Mouse (Mus musculus) heart, postnatal 25 days (tissue): Measurements from ENCODE around the gene Inpp4b. TPM values are rescaled to one million over a fixed set of nuclear protein-coding genes. Genes with fewer than 3 reads are reported as not detected.

Experiments
- DNase-seq: peaks from one replicate; pipeline ENCODE4 v3.0.0; 2022; ENCODE audit warnings: low spot score
- intact Hi-C: fragments of 180-260 bp; cut with DNase I; formaldehyde crosslinking; loops from one replicate; pipeline ENCODE4 v1.15.1; 2025
- total RNA-seq, 2 experiments: library from RNA; stranded (reverse); gene quantifications; 2 replicates each; pipeline ENCODE4 v1.2.3; 2021

Inpp4b gene
- total RNA-seq, 2 experiments from 2014 or later = 74.5 to 77.8 TPM

GRCm38 (mm10) chr8:81768731-81769445, 426.5 kb downstream of the Inpp4b start:
- no peak for DNase-seq
- intact Hi-C loops = no loop called here

- intact Hi-C loops = no loop called here
- DNase-seq = no peak
Observed at GRCm38 (mm10) chr8:81770603-81771276, 428.4 kb downstream of the Inpp4b start.

DNA sequence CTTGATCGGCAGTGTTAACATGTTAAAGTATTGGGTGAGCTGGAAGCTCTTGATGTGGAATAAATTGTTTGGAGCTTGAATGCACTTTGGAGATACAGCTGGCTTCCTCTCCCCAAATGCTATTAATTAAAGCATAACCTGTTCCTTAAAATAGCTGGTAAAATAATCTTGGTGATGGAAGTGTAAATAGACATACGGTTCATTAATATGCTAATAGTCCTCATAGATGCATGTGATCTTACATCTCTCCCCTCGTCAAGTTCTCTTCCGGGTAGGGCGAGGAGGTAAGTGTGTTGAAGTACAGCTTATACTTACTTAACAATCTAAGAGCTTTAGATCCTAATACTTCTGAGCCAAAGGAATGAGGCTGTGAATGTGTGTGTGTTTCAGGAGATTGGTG, 430.5 kb downstream of the Inpp4b start:
- intact Hi-C loops = no loop called here
- no peak for DNase-seq

- DNase-seq = no peak
- intact Hi-C loops = no loop called here
Observed at GRCm38 (mm10) chr8:81773305-81773965, 431.1 kb downstream of the Inpp4b start.

DNA sequence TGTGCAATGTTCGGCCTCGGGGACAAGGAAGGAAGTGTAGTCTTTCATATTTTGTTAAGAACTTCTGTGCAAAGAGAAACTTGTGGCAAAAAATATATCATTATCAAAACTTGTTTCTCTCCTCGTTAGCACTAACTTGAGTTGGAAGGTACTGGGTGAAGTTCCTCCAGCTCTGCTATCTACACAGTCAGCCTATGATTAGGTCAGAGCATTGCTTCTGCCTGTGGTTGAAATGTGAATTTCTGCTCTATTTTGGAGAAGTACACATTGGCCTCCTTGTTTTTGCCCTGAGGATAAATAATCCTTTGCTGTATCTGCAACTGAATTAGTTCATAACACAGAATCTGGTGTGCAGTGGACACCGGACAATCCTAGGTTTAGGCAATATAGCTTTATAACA, 431.7 kb downstream of the Inpp4b start:
- no peak for DNase-seq
- intact Hi-C loops = no loop called here

DNA sequence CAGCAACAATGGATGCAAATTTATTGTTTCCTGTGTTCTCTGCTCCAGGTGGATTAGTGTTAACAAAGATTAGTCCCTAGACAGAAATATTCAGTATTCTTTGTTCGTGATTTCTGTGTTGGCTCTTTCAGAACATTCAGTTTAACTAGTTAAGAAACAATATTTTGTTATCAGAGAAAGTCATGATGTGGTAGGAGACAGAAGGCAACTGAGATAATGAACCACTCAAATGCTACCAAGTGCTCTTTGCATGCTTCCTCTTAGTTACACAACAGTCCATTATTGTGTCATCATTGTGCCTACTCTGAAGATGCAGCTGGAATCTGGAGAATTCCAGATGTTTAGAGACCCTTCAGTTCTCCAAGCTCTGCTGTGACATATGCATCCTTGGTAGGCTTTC, 432.1 kb downstream of the Inpp4b start:
- intact Hi-C loops = no loop called here
- DNase-seq = no peak

DNA sequence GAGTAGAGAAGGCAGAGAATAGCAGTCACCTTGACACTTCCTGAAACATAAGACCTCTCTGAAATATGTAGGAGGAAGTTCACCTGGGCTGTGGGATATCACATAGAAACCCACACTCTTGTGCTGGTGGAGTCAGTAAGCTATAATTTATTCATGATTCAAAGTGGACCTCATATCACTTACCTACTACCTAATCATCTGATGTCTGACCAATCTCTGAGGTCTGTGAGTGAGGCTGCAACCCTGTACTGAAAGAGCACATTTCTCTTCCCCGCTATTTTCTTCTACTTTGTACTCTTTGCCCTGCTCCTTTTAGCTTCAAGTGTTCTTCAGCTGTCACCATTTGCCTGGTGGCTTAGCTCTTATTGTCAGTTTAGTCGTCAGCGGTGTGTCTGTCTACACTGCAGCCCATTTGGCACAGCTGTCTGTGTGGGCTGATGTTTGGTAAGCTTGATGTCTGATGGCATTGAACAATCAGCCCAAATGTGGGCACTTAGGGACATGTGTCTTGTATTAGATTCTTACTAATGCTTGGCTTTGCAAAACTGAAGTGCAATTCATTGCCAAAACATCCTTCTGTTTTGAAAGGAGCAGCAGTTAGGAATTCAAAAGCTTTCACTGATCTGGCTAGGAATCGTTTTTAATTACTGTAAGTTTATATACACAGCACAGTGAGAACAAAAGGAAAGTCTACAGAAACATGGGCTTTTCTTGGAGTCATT, 434.3 kb downstream of the Inpp4b start:
- no peak for DNase-seq
- intact Hi-C loops = no loop called here

DNA sequence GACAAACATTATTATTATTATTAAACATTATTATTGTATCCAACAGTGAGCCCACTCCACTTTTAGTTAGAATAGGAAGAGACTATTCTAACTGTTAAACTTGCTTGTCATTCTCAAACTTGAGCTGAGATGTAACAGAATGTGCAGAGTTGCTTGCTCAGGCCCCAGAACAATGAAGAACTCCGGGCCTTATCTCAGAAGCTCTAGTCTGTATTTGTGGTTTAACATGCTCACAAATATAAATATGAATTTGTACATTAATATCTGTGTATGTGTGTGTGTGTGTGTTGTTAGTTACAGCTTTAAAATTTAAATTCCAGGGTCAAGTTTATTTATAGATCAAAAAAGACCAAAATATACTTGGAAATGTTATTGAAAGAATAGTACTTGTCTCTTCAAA, 435.3 kb downstream of the Inpp4b start:
- no peak for DNase-seq
- intact Hi-C loops = no loop called here

DNA sequence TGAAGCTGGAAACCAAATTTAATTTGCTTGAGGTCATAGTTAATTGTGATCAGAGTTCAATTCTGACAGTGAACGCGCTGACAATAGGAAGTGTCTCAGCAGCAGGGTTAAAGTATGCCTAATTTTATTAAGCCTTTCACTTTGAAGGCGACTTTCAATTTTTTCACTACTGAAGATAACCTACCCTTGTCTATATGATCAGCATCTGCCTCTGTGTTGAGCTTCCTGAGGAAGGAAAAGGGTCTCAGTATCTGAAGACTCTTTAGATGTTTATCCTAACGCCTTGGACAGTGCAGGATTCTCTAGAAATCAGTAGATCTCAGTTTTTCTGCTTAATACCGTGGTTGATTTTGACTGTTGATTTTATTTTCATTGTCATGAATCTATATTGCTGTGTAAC, 437.1 kb downstream of the Inpp4b start:
- DNase-seq = no peak
- intact Hi-C loops = no loop called here

GRCm38 (mm10) chr8:81780166-81780565, 437.8 kb downstream of the Inpp4b start:
- intact Hi-C loops = no loop called here
- no peak for DNase-seq

DNA sequence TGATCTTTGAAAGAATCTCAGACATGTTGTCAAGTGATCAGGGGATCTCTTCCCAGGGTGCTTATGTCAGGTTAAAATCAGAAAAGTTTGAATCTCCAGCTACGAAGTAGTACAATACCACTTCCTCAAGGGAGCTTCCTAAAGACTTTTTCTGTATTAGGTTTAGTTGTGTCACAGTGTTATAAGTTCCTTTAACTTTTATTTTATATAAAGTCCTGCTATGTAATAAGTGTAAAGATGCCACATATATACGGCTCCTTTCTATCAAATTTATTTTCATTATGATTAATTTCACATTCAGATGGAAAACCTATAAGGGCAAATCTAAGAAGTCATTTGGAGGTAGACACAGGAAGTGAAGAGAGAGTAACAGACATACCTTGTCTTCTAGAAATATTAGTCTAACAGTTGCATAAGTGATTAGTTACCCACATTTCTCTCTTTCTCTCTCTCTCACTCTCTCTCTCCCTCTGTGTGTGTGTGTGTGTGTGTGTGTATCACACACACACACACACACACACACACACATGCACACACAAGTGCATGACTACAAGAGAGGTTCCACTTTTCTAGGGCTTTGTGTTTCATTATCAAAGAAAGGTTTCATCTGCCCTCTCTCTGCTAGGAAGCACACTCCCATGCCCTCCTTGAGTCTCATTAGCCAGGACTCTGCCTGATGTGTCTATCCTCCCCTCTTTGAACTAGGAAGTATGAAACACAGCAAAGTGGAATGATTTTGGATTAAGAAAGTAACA, 438.7 kb downstream of the Inpp4b start:
- intact Hi-C loops = no loop called here
- DNase-seq = no peak

GRCm38 (mm10) chr8:81782781-81783180, 440.4 kb downstream of the Inpp4b start:
- intact Hi-C loops = no loop called here

DNA sequence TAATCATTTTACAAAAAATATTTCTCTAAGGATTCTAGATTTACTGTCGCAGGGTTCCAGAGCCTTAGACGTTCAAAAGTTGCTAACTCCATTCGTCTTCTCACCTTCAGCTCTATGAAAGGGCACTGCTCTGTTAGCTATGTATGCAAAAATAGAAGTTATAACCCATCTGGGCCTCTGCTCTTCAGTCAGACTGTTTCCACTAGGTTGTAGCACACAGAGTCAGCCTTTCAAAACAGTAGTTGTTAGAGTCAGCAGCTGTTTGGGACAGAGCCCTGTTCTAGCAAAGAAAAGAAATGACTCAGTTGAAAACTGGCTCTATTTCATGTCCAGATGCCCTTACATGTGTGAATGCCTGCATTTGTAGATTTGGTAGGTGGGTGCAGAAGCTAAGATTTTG, 442.4 kb downstream of the Inpp4b start:
- intact Hi-C loops = no loop called here
- DNase-seq = no peak

More at GRCm38 (mm10) chr8:81782781-81783180, 440.4 kb downstream of the Inpp4b start:
- DNase-seq = no peak

- DNase-seq = no peak
- intact Hi-C loops = no loop called here
Observed at GRCm38 (mm10) chr8:81788498-81788897, 446.1 kb downstream of the Inpp4b start.

- intact Hi-C loops = no loop called here
- DNase-seq = no peak
Observed at GRCm38 (mm10) chr8:81792649-81793048, 450.3 kb downstream of the Inpp4b start.

- DNase-seq = no peak
- intact Hi-C loops = no loop called here
Observed at GRCm38 (mm10) chr8:81798501-81798900, 456.1 kb downstream of the Inpp4b start.

DNA sequence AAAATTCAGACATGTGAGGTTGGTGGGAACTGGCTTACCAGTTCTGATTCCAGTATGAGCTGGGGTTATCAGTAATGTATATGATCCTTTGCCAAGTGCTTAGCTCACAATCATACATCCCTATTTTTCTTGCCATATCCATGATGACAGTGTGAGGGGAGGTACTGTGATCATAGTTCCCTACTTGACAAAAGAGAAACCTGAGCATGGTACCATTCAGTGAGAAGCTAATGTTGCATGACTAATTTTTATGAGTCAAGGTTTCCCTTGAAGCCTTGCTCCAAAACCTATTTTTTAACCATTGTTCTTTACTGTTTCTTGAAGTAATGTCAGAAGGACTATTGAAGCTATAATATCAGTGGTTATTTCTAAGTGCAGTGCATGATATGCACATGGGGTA, 458.4 kb downstream of the Inpp4b start:
- DNase-seq = no peak
- intact Hi-C loops = loop anchor here (10.0 kb wide), 1 partner anchor 944 kb away; no protein-coding TSS in a partner anchor

- DNase-seq = peak; percentile 2
Observed at GRCm38 (mm10) chr8:81806797-81807196, 464.4 kb downstream of the Inpp4b start.

DNA sequence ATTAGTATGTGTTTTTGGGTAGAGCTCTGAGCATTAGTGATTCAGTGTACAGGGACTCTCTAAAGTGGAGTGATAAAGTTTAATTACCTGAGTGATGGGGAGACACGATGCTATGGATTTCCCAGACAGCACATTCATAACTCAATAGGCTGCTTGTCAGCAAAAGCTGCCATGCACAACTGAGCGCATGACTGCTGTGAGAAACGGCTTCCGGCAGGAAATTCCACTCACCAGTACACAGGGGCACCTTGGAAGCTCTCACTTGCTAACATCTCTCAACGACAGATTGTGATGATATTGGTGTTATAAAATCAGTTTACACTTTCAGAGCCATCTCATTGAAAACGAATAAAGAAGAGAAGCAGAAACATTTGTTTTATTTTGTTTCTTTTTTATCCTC, 465.2 kb downstream of the Inpp4b start:
- intact Hi-C loops = loop anchor here (1.0 to 10.0 kb wide), 3 partner anchors 329 to 937 kb away; no protein-coding TSS in a partner anchor
- DNase-seq = no peak

More at GRCm38 (mm10) chr8:81806797-81807196, 464.4 kb downstream of the Inpp4b start:
- intact Hi-C loops = loop anchor here (1.0 to 10.0 kb wide), 3 partner anchors 328 to 938 kb away; no protein-coding TSS in a partner anchor
